Mouse (Mus musculus): Measurements from ENCODE around the gene Irak3. TPM values are rescaled to one million over a fixed set of nuclear protein-coding genes. Genes with fewer than 3 reads are reported as not detected.

The Irak3 gene
- total RNA-seq, 1 experiment, result 19.8 TPM

GRCm38 (mm10) chr10:120153911-120154310 is 48.0 kb downstream of the Irak3 start:
- peaks cover 2% of the 10 kb centered on the region for H3K36me3 ChIP-seq (ENCODE audit: control insufficient read depth, insufficient read depth, low read length, poor library complexity, severe bottlenecking)
- H3K4me1 ChIP-seq (ENCODE audit: control insufficient read depth in 2 of 2, insufficient read depth in 2 of 2, low read length in 2 of 2, poor library complexity in 1 of 2), result no peaks in the 10 kb centered on the region
- no peaks in the 10 kb centered on the region for H3K9me3 ChIP-seq (ENCODE audit: control insufficient read depth, insufficient read depth, low read depth, low read length)
- no peak overlapping the region for H3K9ac ChIP-seq (ENCODE audit: insufficient read depth, low read depth, low read length, poor library complexity, severe bottlenecking)
- no peak overlapping the region for H3K4me3 ChIP-seq (ENCODE audit: insufficient read depth in 1 of 2, low read depth in 1 of 2, low read length in 2 of 2, poor library complexity in 1 of 2, severe bottlenecking in 1 of 2)
- no peak overlapping the region for H3K27ac ChIP-seq (ENCODE audit: insufficient read depth, low read depth, low read length, poor library complexity, severe bottlenecking)
- DNase-seq (ENCODE audit: low read depth, low spot score), result no peak
- in situ Hi-C loops (cut with MboI; ENCODE audit: low sequenced_read_pairs in 2 of 2, unreplicated experiment in 2 of 2), result no loop called here
- TF ChIP-seq CHD2 (IDR thresholded peaks at IDR 0.05; ENCODE audit: low read depth, low read length) (no peak), HCFC1 (IDR thresholded peaks at IDR 0.05; ENCODE audit: borderline replicate concordance, insufficient read depth, low read length) (no peak), ZC3H11A (IDR thresholded peaks at IDR 0.05; ENCODE audit: borderline replicate concordance, low read depth, low read length) (no peak), MAFK (IDR thresholded peaks at IDR 0.05; ENCODE audit: insufficient read depth, low read depth, low read length) (no peak), ZNF384 (IDR thresholded peaks at IDR 0.05; ENCODE audit: low read depth, low read length) (no peak)

GRCm38 (mm10) chr10:120151672-120152071 is 50.3 kb downstream of the Irak3 start:
- no peaks in the 10 kb centered on the region for H3K9me3 ChIP-seq (ENCODE audit: control insufficient read depth, insufficient read depth, low read depth, low read length)
- H3K36me3 ChIP-seq (ENCODE audit: control insufficient read depth, insufficient read depth, low read length, poor library complexity, severe bottlenecking), result peaks cover 2% of the 10 kb centered on the region
- no peak for DNase-seq (ENCODE audit: low read depth, low spot score)
- no peaks in the 10 kb centered on the region for H3K4me1 ChIP-seq (ENCODE audit: control insufficient read depth in 2 of 2, insufficient read depth in 2 of 2, low read length in 2 of 2, poor library complexity in 1 of 2)
- no peak for TF ChIP-seq ZC3H11A (IDR thresholded peaks at IDR 0.05; ENCODE audit: borderline replicate concordance, low read depth, low read length)
- no peak for TF ChIP-seq MAFK (IDR thresholded peaks at IDR 0.05; ENCODE audit: insufficient read depth, low read depth, low read length)
- TF ChIP-seq ZNF384 (IDR thresholded peaks at IDR 0.05; ENCODE audit: low read depth, low read length), result no peak
- TF ChIP-seq HCFC1 (IDR thresholded peaks at IDR 0.05; ENCODE audit: borderline replicate concordance, insufficient read depth, low read length), result no peak
- TF ChIP-seq CHD2 (IDR thresholded peaks at IDR 0.05; ENCODE audit: low read depth, low read length), result no peak
- H3K4me3 ChIP-seq (ENCODE audit: insufficient read depth in 1 of 2, low read depth in 1 of 2, low read length in 2 of 2, poor library complexity in 1 of 2, severe bottlenecking in 1 of 2), result no peak overlapping the region
- no peak overlapping the region for H3K9ac ChIP-seq (ENCODE audit: insufficient read depth, low read depth, low read length, poor library complexity, severe bottlenecking)
- no peak overlapping the region for H3K27ac ChIP-seq (ENCODE audit: insufficient read depth, low read depth, low read length, poor library complexity, severe bottlenecking)
- in situ Hi-C loops (cut with MboI; ENCODE audit: low sequenced_read_pairs in 2 of 2, unreplicated experiment in 2 of 2), result no loop called here

DNA sequence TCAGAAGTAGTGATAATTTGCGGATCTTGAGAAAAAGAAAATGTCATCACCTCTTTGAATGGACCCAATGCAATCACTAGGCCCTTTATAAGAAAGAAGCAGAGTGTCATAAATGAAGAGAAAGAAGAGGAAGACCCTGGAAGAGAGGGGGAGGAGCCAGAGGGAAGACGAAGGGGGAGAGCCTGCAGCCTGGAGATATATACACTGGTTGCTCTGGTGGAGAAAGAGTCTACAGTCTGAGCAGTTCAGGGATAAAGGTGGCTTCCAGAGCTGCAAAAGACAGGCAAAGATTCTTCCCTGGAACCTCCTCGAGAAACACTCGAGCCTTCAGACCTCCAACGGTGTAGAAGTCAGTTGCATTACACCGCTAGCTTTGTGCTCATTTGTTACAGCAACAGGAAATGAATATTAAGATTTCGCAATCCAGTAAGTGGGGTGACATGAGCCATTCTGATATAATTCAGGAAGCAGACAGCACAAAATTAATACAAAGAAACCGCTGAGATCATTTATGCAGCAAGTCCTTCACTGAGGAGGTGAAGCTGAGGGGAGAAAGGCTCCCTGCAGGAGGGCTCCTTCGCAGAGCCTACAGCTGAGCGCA is 60.9 kb downstream of the Irak3 start:
- DNase-seq (ENCODE audit: low read depth, low spot score), result no peak
- Histone ChIP-seq H3K4me3 (ENCODE audit: insufficient read depth in 1 of 2, low read depth in 1 of 2, low read length in 2 of 2, poor library complexity in 1 of 2, severe bottlenecking in 1 of 2) (no peak overlapping the region), H3K9me3 (ENCODE audit: control insufficient read depth, insufficient read depth, low read depth, low read length) (no peaks in the 10 kb centered on the region), H3K4me1 (ENCODE audit: control insufficient read depth in 2 of 2, insufficient read depth in 2 of 2, low read length in 2 of 2, poor library complexity in 1 of 2) (no peaks in the 10 kb centered on the region), H3K36me3 (ENCODE audit: control insufficient read depth, insufficient read depth, low read length, poor library complexity, severe bottlenecking) (no peaks in the 10 kb centered on the region; the same call in 1 of the 2 replicates), H3K27ac (ENCODE audit: insufficient read depth, low read depth, low read length, poor library complexity, severe bottlenecking) (no peak overlapping the region), H3K9ac (ENCODE audit: insufficient read depth, low read depth, low read length, poor library complexity, severe bottlenecking) (no peak overlapping the region)
- TF ChIP-seq HCFC1 (IDR thresholded peaks at IDR 0.05; ENCODE audit: borderline replicate concordance, insufficient read depth, low read length) (no peak), ZC3H11A (IDR thresholded peaks at IDR 0.05; ENCODE audit: borderline replicate concordance, low read depth, low read length) (no peak), ZNF384 (IDR thresholded peaks at IDR 0.05; ENCODE audit: low read depth, low read length) (no peak), MAFK (IDR thresholded peaks at IDR 0.05; ENCODE audit: insufficient read depth, low read depth, low read length) (no peak), CHD2 (IDR thresholded peaks at IDR 0.05; ENCODE audit: low read depth, low read length) (no peak)
- in situ Hi-C loops (cut with MboI; ENCODE audit: low sequenced_read_pairs in 2 of 2, unreplicated experiment in 2 of 2), result no loop called here

GRCm38 (mm10) chr10:120140193-120140592 is 61.7 kb downstream of the Irak3 start:
- H3K27ac ChIP-seq (ENCODE audit: insufficient read depth, low read depth, low read length, poor library complexity, severe bottlenecking), result no peak overlapping the region
- H3K4me1 ChIP-seq (ENCODE audit: control insufficient read depth in 2 of 2, insufficient read depth in 2 of 2, low read length in 2 of 2, poor library complexity in 1 of 2), result no peaks in the 10 kb centered on the region
- no peak for TF ChIP-seq HCFC1 (IDR thresholded peaks at IDR 0.05; ENCODE audit: borderline replicate concordance, insufficient read depth, low read length)
- TF ChIP-seq MAFK (IDR thresholded peaks at IDR 0.05; ENCODE audit: insufficient read depth, low read depth, low read length), result no peak

More at GRCm38 (mm10) chr10:120140193-120140592, 61.7 kb downstream of the Irak3 start:
- no peaks in the 10 kb centered on the region for H3K9me3 ChIP-seq (ENCODE audit: control insufficient read depth, insufficient read depth, low read depth, low read length)
- H3K36me3 ChIP-seq (ENCODE audit: control insufficient read depth, insufficient read depth, low read length, poor library complexity, severe bottlenecking), result no peaks in the 10 kb centered on the region; the same call in 1 of the 2 replicates
- no peak overlapping the region for H3K9ac ChIP-seq (ENCODE audit: insufficient read depth, low read depth, low read length, poor library complexity, severe bottlenecking)
- H3K4me3 ChIP-seq (ENCODE audit: insufficient read depth in 1 of 2, low read depth in 1 of 2, low read length in 2 of 2, poor library complexity in 1 of 2, severe bottlenecking in 1 of 2), result no peak overlapping the region
- in situ Hi-C loops (cut with MboI; ENCODE audit: low sequenced_read_pairs in 2 of 2, unreplicated experiment in 2 of 2), result no loop called here
- DNase-seq (ENCODE audit: low read depth, low spot score), result no peak
